In the genomic region with DNA sequence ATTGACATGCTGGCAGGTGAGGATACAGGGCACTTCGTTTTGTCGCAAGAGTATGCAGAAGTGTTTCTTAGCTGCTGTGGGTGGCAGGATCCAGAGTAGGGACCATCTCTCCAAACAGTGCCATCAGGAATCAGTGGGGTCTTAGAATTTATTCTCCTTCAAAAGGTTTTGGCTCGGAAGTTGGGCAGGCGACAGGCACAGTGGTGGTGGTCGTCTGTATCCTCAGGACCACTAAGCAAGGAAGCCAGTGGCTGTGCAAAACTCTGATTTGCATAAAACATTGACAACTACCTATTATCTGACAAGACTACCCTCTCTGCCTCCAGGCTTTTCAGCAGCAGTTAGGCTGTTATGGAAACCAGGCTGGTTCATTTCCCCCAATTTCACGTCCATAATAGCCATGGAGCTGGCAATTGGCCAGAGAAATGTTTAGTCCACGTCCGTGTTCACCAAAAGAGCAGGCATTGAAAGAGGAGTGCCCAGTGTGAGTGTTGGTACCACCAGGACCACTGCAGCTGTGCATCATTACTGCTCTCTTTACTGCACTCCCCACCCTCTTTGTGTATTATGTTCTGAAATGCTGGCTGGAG, we compare ENCODE assay signal across 13 mouse cellular contexts.
DNase-seq lines count a peak whose midpoint lies in the region; ATAC-seq and TF ChIP-seq lines count a peak whose summit lies in the region.
"Had no signal": no experiment of that assay in that cellular context is flagged by ENCODE, and none has a peak within 500 bp of the region (broad histone marks: within the 10 kb centered on the region; RNA-seq: fewer than 3 reads in every experiment).

No protein-coding gene starts in this region.

- no peak for TF ChIP-seq CTCF in olfactory bulb, adult 2 months (IDR thresholded peaks at IDR 0.05; ENCODE audit: insufficient read depth, low read depth, low read length)
- TF ChIP-seq CTCF in left cerebral cortex, adult 2 months (IDR thresholded peaks at IDR 0.05), result no peak

- intact Hi-C loops in left cerebral cortex, adult 2 months (cut with DNase I), result no loop called here

- no peaks in the 10 kb centered on the region for H3K27me3 ChIP-seq in forebrain, embryonic 14.5 days (replicated peaks; ENCODE audit: control insufficient read depth, insufficient read depth, low read length)
- peaks cover 61% of the 10 kb centered on the region for H3K27me3 ChIP-seq in midbrain, embryonic 10.5 days (ENCODE audit: low read depth, poor library complexity, severe bottlenecking)
- H3K27me3 ChIP-seq: liver, embryonic 15.5 days had no signal

- H3K4me1 ChIP-seq in forebrain, embryonic 14.5 days (ENCODE audit: control insufficient read depth, insufficient read depth, low read length), result peaks cover 18% of the 10 kb centered on the region
- H3K4me1 ChIP-seq in midbrain, embryonic 10.5 days, result peaks cover 33% of the 10 kb centered on the region
- peaks cover 12% of the 10 kb centered on the region for H3K4me1 ChIP-seq in olfactory bulb, adult 2 months (ENCODE audit: control insufficient read depth, insufficient read depth, low read length)
- H3K4me1 ChIP-seq: heart, embryonic 12.5 days; liver, embryonic 15.5 days had no signal

- no peak for TF ChIP-seq POLR2A in olfactory bulb, adult 2 months (IDR thresholded peaks at IDR 0.05; ENCODE audit: insufficient read depth, low read depth, low read length)

- H3K36me3 ChIP-seq in forebrain, embryonic 14.5 days (ENCODE audit: control insufficient read depth, insufficient read depth, low read length), result no peaks in the 10 kb centered on the region
- no peaks in the 10 kb centered on the region for H3K36me3 ChIP-seq in midbrain, embryonic 10.5 days
- H3K36me3 ChIP-seq: heart, embryonic 12.5 days; liver, embryonic 15.5 days had no signal

- peak; percentile 87 for ATAC-seq in forebrain, embryonic 14.5 days
- ATAC-seq in frontal cortex, adult (ENCODE audit: low TSS enrichment), result no peak

- peak overlapping the region; percentile 36 for H3K4me2 ChIP-seq in forebrain, embryonic 14.5 days (ENCODE audit: low read length)
- H3K4me2 ChIP-seq: heart, embryonic 12.5 days; liver, embryonic 15.5 days had no signal

- H3K9ac ChIP-seq in forebrain, embryonic 14.5 days (ENCODE audit: low read length), result peak overlapping the region; percentile 13; the same call in 1 of the 2 replicates
- H3K9ac ChIP-seq: heart, embryonic 12.5 days; liver, embryonic 15.5 days had no signal

- H3K4me3 ChIP-seq in forebrain, embryonic 14.5 days (ENCODE audit: low read depth, low read length), result no peak overlapping the region
- H3K4me3 ChIP-seq in midbrain, embryonic 10.5 days, result peak overlapping the region; percentile 38
- H3K4me3 ChIP-seq in olfactory bulb, adult 2 months (ENCODE audit: insufficient read depth, low read depth, low read length), result no peak overlapping the region
- H3K4me3 ChIP-seq in left cerebral cortex, adult 2 months, result no peak overlapping the region
- H3K4me3 ChIP-seq: heart, embryonic 12.5 days; liver, embryonic 15.5 days had no signal

- WGBS in forebrain, embryonic 14.5 days, result 0% methylated on average over 8 of the region's 8 CpGs
- 20% methylated on average over 8 of the region's 8 CpGs for WGBS in midbrain, embryonic 10.5 days
- WGBS in olfactory bulb, adult 2 months, result 27% methylated on average over 8 of the region's 8 CpGs

- H3K27ac ChIP-seq in forebrain, embryonic 14.5 days (ENCODE audit: low read depth, low read length), result peak overlapping the region; percentile 91
- peak overlapping the region; percentile 78 for H3K27ac ChIP-seq in midbrain, embryonic 10.5 days (replicated peaks)
- peak overlapping the region; percentile 67 for H3K27ac ChIP-seq in olfactory bulb, adult 2 months (ENCODE audit: insufficient read depth, low read depth, low read length)
- H3K27ac ChIP-seq in left cerebral cortex, adult 2 months, result no peak overlapping the region
- H3K27ac ChIP-seq: liver, embryonic 15.5 days; macrophage had no signal

- H3K9me3 ChIP-seq in forebrain, embryonic 14.5 days (replicated peaks; ENCODE audit: control insufficient read depth, low read length), result no peaks in the 10 kb centered on the region
- H3K9me3 ChIP-seq in midbrain, embryonic 10.5 days (replicated peaks), result no peaks in the 10 kb centered on the region
- H3K9me3 ChIP-seq: heart, embryonic 12.5 days; liver, embryonic 15.5 days had no signal

- DNase-seq in heart, adult 11 months, result peak; percentile 56
- DNase-seq in heart, adult 8-10 months (ENCODE audit: low spot score), result no peak
- DNase-seq in forebrain, embryonic 14.5 days (ENCODE audit: low spot score), result peak; percentile 94
- DNase-seq in midbrain, embryonic 10.5 days (ENCODE audit: low spot score), result peak; percentile 23
- no peak for DNase-seq in cerebellum, adult 8-10 months
- DNase-seq in left cerebral cortex, adult 2 months (ENCODE audit: extremely low spot score in 1 of 2, low spot score in 2 of 2), result no peak
- DNase-seq: gastrocnemius, postnatal 10 days; kidney, postnatal 4 days had no signal

Comparison
In these comparisons a context has a peak if more than half of its experiments do, and no peak if none do; other contexts are left out.
1. DNase-seq: peak in heart, adult 11 months (single experiment), forebrain, embryonic 14.5 days (single experiment) and midbrain, embryonic 10.5 days (single experiment); none in heart, adult 8-10 months (single experiment), cerebellum, adult 8-10 months (single experiment) and left cerebral cortex, adult 2 months (0 of 2).